Mouse (Mus musculus): ENCODE data around the gene Sprr2a2. TPM values are rescaled to one million over a fixed set of nuclear protein-coding genes. Genes with fewer than 3 reads are reported as not detected.
A peak's percentile ranks its signal among the peaks of the same experiment; 100 is the strongest.
"Not testable (repeated sequence)": the region's sequence is repeated elsewhere in the genome, so short reads cannot be mapped to it uniquely, and the experiment has no call there.

The Sprr2a2 gene
- polyA plus RNA-seq (2014; fragmentation: Nextera tagmentation; extraction: Ambion mirVana): not detected in 2 replicates

DNA sequence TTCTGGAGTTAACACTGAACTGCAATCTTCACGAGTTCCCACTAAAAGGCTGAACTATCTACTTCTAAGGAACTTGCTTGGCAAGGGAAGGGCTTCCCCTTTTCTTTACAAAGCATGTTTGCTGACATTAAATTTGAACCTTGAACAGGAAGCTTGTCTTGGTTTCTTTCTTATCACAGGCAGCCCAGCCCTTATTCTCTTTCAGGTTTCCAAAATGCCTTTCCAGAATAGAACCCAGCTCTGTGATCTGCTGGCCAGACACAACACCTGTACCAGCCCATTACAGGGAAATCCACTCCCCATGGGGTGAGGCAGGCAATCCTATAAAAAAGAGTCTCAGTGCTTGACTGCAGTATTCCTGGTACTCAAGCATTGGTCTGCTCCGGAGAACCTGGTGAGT is at the start of gene Sprr2a2, which contains the start of gene Sprr2a1:
Gene Sprr2a2 (plus strand): TSS at position 352 of the 400 bp plus-strand sequence.
Gene Sprr2a1 (plus strand): TSS at position 231 of the 400 bp plus-strand sequence.
- H3K4me3 ChIP-seq (ENCODE audit: low read depth, low read length); H3K36me3 ChIP-seq (ENCODE audit: control insufficient read depth, insufficient read depth, low read length); H3K9ac ChIP-seq (ENCODE audit: low read length); H3K9me3 ChIP-seq (ENCODE audit: control insufficient read depth, low read length); ATAC-seq (replicated peaks; ENCODE audit: low FRiP score); H3K4me1 ChIP-seq (replicated peaks; ENCODE audit: control insufficient read depth, insufficient read depth, low read length); DNase-seq (ENCODE audit: low spot score); H3K4me2 ChIP-seq (ENCODE audit: low read depth, low read length, severe bottlenecking); H3K27me3 ChIP-seq (ENCODE audit: control insufficient read depth, insufficient read depth, low read length); H3K27ac ChIP-seq (ENCODE audit: low read depth, low read length): not testable (repeated sequence)
- WGBS: no CpG with 5 or more reads among the region's 2 CpGs

DNA sequence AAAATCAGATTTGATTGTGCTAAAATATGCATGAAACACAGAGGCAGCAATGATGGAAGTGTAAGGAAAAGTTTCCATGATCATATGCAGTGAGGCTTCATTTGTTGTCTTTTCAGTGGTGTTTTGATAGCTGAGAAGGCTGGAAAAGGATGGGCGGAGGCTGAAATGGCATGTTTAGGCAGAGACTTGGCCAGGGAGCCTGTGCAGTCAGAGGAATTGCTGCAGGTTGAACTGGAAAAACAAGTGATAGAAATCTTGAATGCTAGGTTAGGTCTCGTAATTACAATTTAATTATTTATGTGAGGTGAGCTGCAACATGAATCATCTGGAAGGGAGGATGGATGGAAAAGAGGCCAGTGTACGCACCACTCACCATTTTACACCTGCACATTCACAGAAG is 45.9 kb upstream of the Sprr2a2 start:
- Histone ChIP-seq H3K27me3 (ENCODE audit: control insufficient read depth, insufficient read depth, low read length) (no peaks in the 10 kb centered on the region), H3K36me3 (ENCODE audit: control insufficient read depth, insufficient read depth, low read length) (no peaks in the 10 kb centered on the region), H3K9ac (ENCODE audit: low read length) (no peak overlapping the region), H3K9me3 (ENCODE audit: control insufficient read depth, low read length) (no peaks in the 10 kb centered on the region), H3K4me3 (ENCODE audit: low read depth, low read length) (no peak overlapping the region), H3K27ac (ENCODE audit: low read depth, low read length) (no peak overlapping the region), H3K4me2 (ENCODE audit: low read depth, low read length, severe bottlenecking) (no peak overlapping the region), H3K4me1 (replicated peaks; ENCODE audit: control insufficient read depth, insufficient read depth, low read length) (no peaks in the 10 kb centered on the region)
- DNase-seq (ENCODE audit: low spot score): no peak
- no peak for ATAC-seq (replicated peaks; ENCODE audit: low FRiP score)
- WGBS: 92% methylated on average over 3 of the region's 3 CpGs

DNA sequence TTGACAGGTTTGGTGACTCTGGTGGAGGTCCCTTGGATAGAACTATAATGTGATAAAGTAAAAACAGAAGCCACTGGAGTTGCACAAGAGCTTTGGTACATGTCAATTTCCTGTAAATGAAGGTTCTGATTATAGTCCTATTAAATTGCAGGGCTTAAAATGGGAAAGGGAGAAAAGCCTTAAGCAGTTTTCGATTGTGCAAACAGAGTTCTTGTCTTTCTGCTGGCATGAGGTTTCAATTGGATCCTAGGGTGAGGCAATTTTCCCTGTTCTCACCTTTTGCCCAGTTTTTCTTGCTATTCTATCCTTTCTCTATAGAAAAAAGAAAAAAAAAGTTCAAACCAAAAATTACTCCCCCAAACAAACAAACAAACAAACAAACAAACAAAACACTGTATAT is 38.8 kb upstream of the Sprr2a2 start:
- Histone ChIP-seq H3K9me3 (ENCODE audit: control insufficient read depth, low read length) (no peaks in the 10 kb centered on the region), H3K27ac (ENCODE audit: low read depth, low read length) (no peak overlapping the region), H3K36me3 (ENCODE audit: control insufficient read depth, insufficient read depth, low read length) (no peaks in the 10 kb centered on the region), H3K4me3 (ENCODE audit: low read depth, low read length) (no peak overlapping the region), H3K4me1 (replicated peaks; ENCODE audit: control insufficient read depth, insufficient read depth, low read length) (no peaks in the 10 kb centered on the region), H3K27me3 (ENCODE audit: control insufficient read depth, insufficient read depth, low read length) (no peaks in the 10 kb centered on the region), H3K9ac (ENCODE audit: low read length) (no peak overlapping the region), H3K4me2 (ENCODE audit: low read depth, low read length, severe bottlenecking) (no peak overlapping the region)
- no peak for ATAC-seq (replicated peaks; ENCODE audit: low FRiP score)
- no peak for DNase-seq (ENCODE audit: low spot score)
- 82% methylated on average over 1 of the region's 1 CpGs for WGBS

DNA sequence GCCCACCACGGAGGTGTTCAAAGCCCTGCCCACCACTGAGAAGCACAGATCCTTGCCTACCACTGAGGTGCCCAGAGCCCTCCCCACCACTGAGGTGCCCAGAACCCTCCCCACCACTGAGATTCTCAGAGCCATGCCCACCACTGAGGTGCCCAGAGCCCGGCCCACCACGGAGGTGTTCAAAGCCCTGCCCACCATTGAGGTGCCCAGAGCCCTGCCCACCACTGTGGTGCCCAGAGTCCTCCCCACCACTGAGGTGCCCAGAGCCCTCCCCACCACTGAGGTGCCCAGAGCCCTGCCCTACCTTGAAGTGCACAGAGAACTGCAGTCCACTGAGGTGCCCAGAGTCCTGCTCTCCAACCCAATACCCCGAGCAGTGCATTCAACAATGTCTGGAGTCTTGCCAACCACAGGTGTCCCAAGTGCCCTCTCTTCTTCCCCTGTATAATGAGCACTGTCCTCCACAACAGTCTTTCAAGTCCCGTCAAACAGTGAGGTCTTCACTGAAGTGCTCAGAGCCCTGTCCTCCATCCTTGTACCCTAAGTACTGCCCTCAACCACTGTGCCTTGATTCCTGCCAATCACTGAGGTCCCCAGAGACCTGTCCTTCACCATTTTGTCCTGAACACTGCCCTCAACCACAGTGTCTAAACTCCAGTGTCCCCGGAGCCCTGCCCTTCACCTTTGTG is 20.1 kb upstream of the Sprr2a2 start:
- 88% methylated on average over 6 of the region's 6 CpGs for WGBS
- peak; percentile 53; the same call in 1 of the 2 replicates for ATAC-seq (replicated peaks; ENCODE audit: low FRiP score)
- no peaks in the 10 kb centered on the region for H3K36me3 ChIP-seq (ENCODE audit: control insufficient read depth, insufficient read depth, low read length)

DNA sequence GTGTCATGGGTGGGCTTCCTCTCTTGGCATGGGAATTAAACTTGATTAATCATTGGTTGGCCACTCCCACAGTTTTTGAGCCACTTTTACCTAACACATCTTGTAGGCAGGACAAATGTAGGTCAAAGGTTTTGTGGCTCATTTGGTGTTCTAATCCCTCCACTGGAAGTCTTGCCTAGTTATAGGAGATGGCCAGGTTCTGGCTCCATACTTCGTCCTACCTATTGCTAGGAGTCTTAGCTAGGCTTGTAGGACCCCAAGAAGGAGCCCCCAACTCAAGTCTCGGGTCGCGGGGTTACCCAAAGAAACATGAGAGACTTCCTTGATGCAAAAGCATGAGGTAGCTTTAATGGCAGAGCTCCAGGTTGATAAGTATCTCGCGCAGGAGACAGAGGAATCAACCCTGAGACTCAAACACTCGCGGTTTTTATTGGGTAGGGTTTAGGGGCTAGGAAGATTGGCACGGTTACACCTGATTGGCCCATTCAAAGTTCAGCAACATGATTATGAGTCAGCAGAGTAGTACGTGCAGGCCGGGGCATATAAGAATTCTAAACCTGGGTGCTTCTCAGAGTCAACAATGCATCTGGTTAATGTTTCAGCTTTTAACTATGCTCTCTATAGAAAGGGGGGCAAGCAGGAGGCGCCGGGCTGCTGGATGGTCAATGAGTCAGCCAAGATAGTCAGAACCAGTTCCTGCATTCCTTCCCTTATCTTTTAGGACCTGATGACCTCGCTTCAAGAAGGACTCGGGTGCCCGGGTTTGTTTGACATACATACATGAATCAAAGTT is 4.4 kb upstream of the Sprr2a2 start:
- not testable (repeated sequence) for H3K9me3 ChIP-seq (ENCODE audit: control insufficient read depth, low read length); ATAC-seq (replicated peaks; ENCODE audit: low FRiP score); H3K4me1 ChIP-seq (replicated peaks; ENCODE audit: control insufficient read depth, insufficient read depth, low read length); H3K4me2 ChIP-seq (ENCODE audit: low read depth, low read length, severe bottlenecking); DNase-seq (ENCODE audit: low spot score); H3K27me3 ChIP-seq (ENCODE audit: control insufficient read depth, insufficient read depth, low read length); H3K9ac ChIP-seq (ENCODE audit: low read length); H3K27ac ChIP-seq (ENCODE audit: low read depth, low read length); H3K36me3 ChIP-seq (ENCODE audit: control insufficient read depth, insufficient read depth, low read length); H3K4me3 ChIP-seq (ENCODE audit: low read depth, low read length)
- no CpG with 5 or more reads among the region's 16 CpGs for WGBS

More for the DNA sequence above, 20.1 kb upstream of the Sprr2a2 start:
- DNase-seq (ENCODE audit: low spot score): no peak
- Histone ChIP-seq H3K27ac (ENCODE audit: low read depth, low read length) (no peak overlapping the region), H3K4me2 (ENCODE audit: low read depth, low read length, severe bottlenecking) (no peak overlapping the region), H3K4me3 (ENCODE audit: low read depth, low read length) (no peak overlapping the region), H3K9me3 (ENCODE audit: control insufficient read depth, low read length) (no peaks in the 10 kb centered on the region), H3K9ac (ENCODE audit: low read length) (no peak overlapping the region), H3K27me3 (ENCODE audit: control insufficient read depth, insufficient read depth, low read length) (no peaks in the 10 kb centered on the region), H3K4me1 (replicated peaks; ENCODE audit: control insufficient read depth, insufficient read depth, low read length) (no peaks in the 10 kb centered on the region)

DNA sequence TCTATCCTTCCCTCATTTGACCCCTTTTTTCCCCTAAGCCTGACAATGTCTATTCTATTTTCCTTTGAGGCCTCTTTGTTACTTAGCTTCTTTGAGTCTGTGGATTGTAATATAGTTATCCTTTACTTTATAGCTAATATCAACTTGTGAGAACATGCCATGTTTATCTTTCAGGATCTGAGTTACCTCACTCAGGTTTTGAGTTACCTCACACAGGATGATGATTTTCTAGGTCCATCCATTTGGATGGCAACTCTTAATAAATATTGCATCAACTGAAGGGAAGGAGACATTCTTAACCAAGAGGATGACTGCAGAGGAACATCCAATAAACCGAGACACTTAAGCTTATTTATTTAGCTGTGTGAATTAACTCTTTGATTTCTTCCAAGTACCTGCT is 3.7 kb upstream of the Sprr2a2 start:
- not testable (repeated sequence) for H3K4me3 ChIP-seq (ENCODE audit: low read depth, low read length); H3K27me3 ChIP-seq (ENCODE audit: control insufficient read depth, insufficient read depth, low read length); ATAC-seq (replicated peaks; ENCODE audit: low FRiP score); H3K9me3 ChIP-seq (ENCODE audit: control insufficient read depth, low read length); H3K4me2 ChIP-seq (ENCODE audit: low read depth, low read length, severe bottlenecking); H3K4me1 ChIP-seq (replicated peaks; ENCODE audit: control insufficient read depth, insufficient read depth, low read length); H3K36me3 ChIP-seq (ENCODE audit: control insufficient read depth, insufficient read depth, low read length); DNase-seq (ENCODE audit: low spot score); H3K9ac ChIP-seq (ENCODE audit: low read length); H3K27ac ChIP-seq (ENCODE audit: low read depth, low read length)
- no CpG with 5 or more reads among the region's 1 CpGs for WGBS

DNA sequence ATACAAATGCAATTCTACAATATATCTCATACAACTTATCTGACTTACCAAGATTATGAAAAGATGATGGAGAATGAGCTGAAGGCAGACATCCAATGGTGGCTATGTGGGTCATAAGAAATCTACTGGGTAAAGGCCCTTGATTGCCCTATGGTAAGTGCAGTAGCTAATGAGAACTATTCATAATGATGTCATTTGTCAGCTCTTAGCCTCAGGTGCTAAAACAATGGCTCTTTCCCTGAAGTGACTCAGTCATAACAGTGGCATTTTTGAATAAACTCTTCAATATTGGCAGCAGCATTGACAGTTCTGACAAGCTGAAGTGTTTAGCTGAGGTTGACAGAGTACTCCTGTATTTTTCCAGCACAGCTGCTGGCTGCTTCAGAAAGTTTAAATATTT is 2.1 kb upstream of the Sprr2a2 start:
- not testable (repeated sequence) for H3K9ac ChIP-seq (ENCODE audit: low read length); H3K4me2 ChIP-seq (ENCODE audit: low read depth, low read length, severe bottlenecking); H3K4me1 ChIP-seq (replicated peaks; ENCODE audit: control insufficient read depth, insufficient read depth, low read length); H3K36me3 ChIP-seq (ENCODE audit: control insufficient read depth, insufficient read depth, low read length); H3K4me3 ChIP-seq (ENCODE audit: low read depth, low read length); H3K27me3 ChIP-seq (ENCODE audit: control insufficient read depth, insufficient read depth, low read length); DNase-seq (ENCODE audit: low spot score); H3K27ac ChIP-seq (ENCODE audit: low read depth, low read length); H3K9me3 ChIP-seq (ENCODE audit: control insufficient read depth, low read length)
- ATAC-seq (replicated peaks; ENCODE audit: low FRiP score): peak; percentile 68

DNA sequence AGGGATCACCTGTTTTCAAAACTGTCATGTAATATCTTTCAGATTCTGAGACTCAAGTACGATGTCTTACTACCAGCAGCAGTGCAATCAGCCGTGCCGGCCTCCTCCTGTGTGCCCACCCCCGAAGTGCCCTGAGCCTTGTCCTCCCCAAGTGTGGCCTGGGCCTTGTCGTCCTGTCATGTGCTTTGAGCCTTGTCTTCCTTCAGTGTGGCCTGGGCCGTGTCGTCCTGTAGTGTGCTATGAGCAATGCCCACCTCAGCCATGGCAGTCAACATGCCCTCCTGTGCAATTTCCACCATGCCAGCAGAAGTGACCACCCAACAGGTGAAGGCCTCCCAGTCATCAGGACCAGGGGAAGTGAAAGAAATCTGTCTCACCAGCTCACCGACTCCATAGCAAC is 3.3 kb downstream of the Sprr2a2 start:
- peak; percentile 43 for ATAC-seq (replicated peaks; ENCODE audit: low FRiP score)
- not testable (repeated sequence) for H3K27ac ChIP-seq (ENCODE audit: low read depth, low read length); H3K9me3 ChIP-seq (ENCODE audit: control insufficient read depth, low read length); H3K27me3 ChIP-seq (ENCODE audit: control insufficient read depth, insufficient read depth, low read length); H3K4me1 ChIP-seq (replicated peaks; ENCODE audit: control insufficient read depth, insufficient read depth, low read length); H3K4me2 ChIP-seq (ENCODE audit: low read depth, low read length, severe bottlenecking); DNase-seq (ENCODE audit: low spot score); H3K4me3 ChIP-seq (ENCODE audit: low read depth, low read length); H3K9ac ChIP-seq (ENCODE audit: low read length); H3K36me3 ChIP-seq (ENCODE audit: control insufficient read depth, insufficient read depth, low read length)
- WGBS: no CpG with 5 or more reads among the region's 8 CpGs
